Mouse (Mus musculus) adrenal gland, postnatal 0 days (tissue): ENCODE measurements around the gene Rab5if. TPM values are rescaled to one million over a fixed set of nuclear protein-coding genes. Genes with fewer than 3 reads are reported as not detected.

ENCODE experiments used
- polyA plus RNA-seq: library from polyadenylated mRNA; unstranded; fragments of >200 nt; fragmentation: Nextera tagmentation; extraction: Ambion mirVana; gene quantifications from 2 replicates; pipeline ENCODE4 v1.2.1, GENCODE M21; 2015

Rab5if gene
- polyA plus RNA-seq = 268 and 407 TPM in 2 replicates

DNA sequence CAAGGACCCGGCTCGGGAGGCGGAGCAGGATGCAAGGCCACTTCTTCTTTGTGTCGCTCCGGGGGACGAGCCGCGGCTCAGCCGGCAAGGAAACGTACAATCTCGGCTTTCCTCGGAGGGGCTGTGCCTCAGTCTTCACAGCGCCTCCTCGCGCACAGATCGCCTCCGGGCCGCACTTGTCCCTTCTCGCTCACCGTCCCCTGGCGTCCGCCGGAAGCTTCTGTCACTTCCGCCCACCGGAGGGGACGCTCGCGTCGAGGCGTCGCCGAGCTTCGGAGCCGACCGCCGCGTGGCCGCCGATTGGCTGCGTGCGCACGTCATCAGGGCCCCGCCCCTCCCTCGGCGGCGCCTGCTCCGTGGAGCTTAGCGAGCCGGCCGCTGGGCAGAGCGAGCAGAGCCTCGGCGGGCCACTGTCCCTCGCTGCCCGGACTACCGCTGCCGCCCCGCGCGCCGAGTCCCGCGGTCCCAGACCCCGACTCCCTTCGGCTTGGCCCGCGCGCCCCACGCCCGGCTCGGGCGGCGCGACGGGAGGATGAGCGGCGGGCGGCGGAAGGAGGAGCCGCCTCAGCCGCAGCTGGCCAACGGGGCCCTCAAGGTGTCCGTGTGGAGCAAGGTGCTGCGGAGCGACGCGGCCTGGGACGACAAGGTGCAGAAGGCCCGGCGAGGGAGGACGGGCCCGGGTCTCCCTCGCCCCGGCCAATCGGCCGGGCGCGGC lies at the start of gene Rab5if:
Gene Rab5if (plus strand): TSS at position 357 of the 715 bp plus-strand sequence.

DNA sequence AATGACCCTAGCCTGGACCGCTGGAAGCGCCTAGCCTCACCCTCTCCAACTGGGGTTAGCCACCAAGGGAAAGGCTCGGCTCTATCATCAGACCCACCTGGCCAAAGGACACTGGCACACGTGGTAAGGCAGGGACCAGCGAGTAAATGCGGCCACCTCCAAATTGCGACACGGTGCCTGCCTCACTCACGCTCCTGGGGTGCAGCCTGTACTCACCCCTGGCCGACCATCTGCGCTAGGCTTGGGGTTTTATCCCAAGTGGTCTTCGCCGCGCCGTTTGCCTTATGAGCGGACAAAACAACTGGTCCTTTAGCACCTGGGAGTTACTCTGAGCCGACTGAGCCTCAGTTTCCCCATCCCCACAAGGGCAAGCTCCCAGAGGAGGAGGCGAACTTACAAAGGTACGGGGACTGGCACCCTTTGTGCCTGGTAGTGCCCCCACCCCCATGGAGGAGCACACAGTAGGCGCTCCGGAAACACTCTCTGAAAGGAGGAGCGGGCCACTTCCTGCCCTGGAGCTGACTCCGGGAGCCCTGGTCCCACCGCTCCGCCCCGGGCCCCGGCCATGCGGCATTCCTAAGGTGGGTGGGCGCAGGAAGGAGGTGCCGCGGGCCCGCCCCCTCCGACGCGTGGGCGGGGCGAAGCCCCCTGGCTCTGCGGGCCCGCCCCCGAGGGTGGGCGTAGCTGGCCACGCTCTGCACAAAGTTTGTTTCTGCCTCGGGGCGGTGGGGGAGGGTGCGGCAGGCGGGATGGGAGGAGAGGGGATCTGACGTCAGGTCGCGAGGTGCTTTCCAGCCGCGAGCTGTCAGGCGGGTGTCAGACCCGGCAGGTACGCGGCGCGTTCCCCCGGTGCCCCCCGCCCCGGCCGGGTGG lies 23.4 kb upstream of the Rab5if start, which contains the start of gene Tgif2:
Gene Tgif2 (plus strand): TSS at position 689 of the 873 bp plus-strand sequence.

DNA sequence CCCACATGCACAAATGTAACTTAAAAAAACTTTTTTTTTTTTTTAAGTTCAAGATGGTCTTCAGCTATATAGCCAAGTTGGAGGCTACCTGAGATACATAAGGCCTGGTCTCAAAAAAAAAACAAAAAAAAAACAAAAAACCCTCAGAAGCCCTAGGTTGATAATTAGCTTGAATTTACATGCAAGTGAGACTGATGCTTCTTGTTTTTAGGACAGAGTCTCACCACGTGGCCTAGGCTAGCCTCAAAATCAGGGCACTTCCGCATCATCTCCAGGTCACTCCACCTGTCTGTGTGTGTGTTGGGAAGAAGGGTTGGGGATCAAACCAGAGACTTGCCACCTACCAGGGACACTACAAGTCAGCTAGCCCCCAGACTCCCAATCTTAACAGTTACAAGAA lies 5.1 kb upstream of the Rab5if start, which contains the start of gene 4930518I15Rik:
Gene 4930518I15Rik (minus strand): TSS at position 112 of the 400 bp plus-strand sequence.

DNA sequence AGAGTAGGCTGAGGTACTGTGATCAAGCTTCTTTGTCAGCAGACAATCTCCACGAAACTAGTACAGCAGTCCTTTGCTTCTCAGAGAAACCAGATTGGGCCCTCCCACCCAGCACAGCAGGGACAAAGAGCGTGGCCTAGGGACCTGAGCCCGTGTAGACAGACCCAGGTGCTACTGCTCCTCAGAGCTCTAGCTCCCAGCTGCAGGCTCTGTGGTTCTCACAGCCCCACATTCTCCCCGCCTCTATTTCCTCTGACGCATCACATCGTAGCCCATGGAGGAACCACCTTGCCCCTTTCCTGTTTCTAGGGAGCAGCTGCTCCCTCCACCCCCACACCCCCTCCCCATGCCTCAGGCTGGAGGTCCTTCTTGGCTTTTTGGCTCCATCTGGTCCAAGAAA lies 24.1 kb downstream of the Rab5if start, which contains the start of gene Sla2:
Gene Sla2 (minus strand): TSS at position 176 of the 400 bp plus-strand sequence.

Other genes starting within 250 kb of the Rab5if start
- gene Dlgap4, start 249.4 kb upstream of the Rab5if start, polyA plus RNA-seq = 56.1 and 59.9 TPM in 2 replicates
- 126 and 205 TPM in 2 replicates for gene Myl9, start 87.7 kb upstream of the Rab5if start, polyA plus RNA-seq
- gene Tgif2, start 23.1 kb upstream of the Rab5if start, polyA plus RNA-seq = 16.9 and 17.8 TPM in 2 replicates
- gene 4930518I15Rik, start 5.2 kb upstream of the Rab5if start, polyA plus RNA-seq = 2.6 and 4.5 TPM in 2 replicates
- gene Sla2, start 24.1 kb downstream of the Rab5if start, polyA plus RNA-seq = 0.41 and 0.44 TPM in 2 replicates
- 34.1 and 34.3 TPM in 2 replicates for gene Ndrg3, start 128.9 kb downstream of the Rab5if start, polyA plus RNA-seq
- gene Dsn1, start 144.0 kb downstream of the Rab5if start, polyA plus RNA-seq = 13.7 and 17.7 TPM in 2 replicates
- 3.0 and 3.4 TPM in 2 replicates for gene Soga1, start 216.1 kb downstream of the Rab5if start, polyA plus RNA-seq
- gene Tldc2, start 223.9 kb downstream of the Rab5if start, polyA plus RNA-seq = 0.22 TPM in 1 of 2 replicates, not detected in the other